Mouse (Mus musculus): Measurements from ENCODE around the gene Vav2.

Gene Vav2

GRCm38 (mm10) chr2:27365296-27365695 is 61.5 kb downstream of the Vav2 start:
- DNase-seq (ENCODE audit: low spot score), result no peak

DNA sequence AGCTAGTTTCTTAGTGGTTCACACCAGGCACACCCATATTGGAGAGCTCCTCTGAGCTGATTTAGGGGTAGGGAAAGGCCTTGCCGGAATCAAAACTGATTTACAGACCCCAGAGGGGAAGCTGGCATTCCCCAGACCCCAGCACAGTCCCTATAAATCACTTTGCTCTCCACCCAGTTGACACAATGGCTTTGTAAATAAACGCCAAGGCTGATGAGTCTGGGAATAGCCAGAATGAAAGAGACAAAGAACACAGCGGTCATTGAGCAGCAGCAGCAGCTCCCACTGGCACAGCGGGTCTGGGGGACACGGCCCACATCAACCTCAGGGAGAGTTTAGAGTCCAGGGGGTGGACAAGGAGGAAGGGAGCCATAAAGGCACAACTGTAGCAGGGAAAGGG is 65.0 kb downstream of the Vav2 start:
- DNase-seq (ENCODE audit: low spot score), result no peak

- DNase-seq (ENCODE audit: low spot score), result no peak
Observed at GRCm38 (mm10) chr2:27358461-27358860, 68.4 kb downstream of the Vav2 start.

DNA sequence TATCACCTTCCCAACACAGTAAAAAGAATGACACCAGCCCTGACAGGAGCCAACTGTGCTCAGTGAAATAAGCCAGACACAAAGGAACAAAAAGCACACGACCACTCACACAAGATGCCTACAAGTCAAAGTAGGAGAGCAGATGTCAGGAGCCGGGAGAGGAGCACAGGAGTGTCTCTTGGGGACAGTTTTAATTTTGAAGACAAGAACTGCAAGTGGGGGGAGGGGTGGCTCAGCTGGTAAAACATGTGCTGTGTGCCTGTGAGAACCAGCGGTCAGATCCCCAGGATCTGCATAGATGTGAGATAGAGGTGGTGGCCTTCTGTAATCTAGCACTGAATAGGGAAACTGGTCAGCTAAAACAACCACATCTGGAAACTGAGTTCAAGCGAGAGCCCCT is 71.1 kb downstream of the Vav2 start:
- no peak for DNase-seq (ENCODE audit: low spot score)

GRCm38 (mm10) chr2:27354610-27355211 is 72.1 kb downstream of the Vav2 start:
- no peak for DNase-seq (ENCODE audit: low spot score)

DNA sequence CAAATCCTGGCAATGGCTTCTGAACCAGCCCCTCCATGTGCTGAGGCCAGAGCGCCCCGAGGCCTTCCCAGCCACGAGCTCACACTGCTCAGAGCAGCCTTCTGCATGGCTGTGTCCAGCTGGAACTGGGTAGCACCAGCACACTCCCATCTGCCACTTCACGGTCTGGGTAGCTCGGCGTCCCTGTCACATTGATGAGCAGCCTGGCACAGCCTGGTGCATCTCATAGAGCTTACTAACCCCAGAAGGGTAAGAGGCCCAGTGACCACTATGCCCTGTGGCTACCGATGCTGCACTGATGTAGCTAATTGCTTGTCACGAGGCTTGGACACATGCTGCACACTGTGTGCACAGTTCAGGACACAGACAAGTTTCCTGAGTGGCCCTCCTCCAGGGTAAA is 74.1 kb downstream of the Vav2 start:
- no peak for DNase-seq (ENCODE audit: low spot score)

DNA sequence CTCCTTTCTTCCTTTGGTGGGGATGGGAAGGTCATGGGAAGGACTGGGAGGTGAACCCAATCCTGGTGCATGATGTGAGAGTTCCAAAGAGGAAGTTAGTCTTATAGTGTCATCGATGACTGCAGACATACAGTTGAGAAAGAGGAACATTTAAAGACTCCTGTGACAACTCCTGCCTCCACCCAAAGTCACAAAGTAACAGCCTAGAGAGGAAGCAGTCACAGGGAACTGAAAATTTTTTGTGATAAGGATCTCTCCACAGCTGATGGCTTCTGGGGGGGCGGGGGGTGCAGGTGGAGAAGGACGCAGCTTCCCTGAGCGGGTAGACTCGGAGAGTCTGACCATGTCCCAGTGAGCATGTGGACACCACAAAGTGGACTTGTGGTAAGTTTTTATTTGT is 76.5 kb downstream of the Vav2 start:
- no peak for DNase-seq (ENCODE audit: low spot score)

DNA sequence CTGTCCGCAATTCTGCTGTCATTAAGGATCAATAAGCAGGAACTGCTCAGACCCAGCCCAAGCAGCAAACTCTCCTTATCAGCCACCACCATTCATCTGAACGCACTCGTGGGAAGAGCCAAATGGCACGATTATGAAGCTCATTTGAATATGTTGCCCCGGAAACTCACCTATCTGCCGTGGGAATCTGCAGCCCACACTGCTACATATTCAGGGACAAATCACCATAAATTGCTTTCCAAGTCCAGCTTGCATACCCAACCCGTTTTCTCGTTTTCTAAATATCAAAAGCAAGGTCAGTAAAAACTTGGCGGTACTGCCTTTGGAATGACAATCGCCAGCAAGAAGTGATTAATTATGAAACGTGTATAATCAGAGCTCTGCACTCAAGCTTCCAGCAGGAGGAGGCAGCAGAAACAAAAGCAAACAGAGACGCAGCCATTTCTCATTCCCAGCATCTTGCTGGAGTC is 82.8 kb downstream of the Vav2 start:
- DNase-seq (ENCODE audit: low spot score), result no peak

DNA sequence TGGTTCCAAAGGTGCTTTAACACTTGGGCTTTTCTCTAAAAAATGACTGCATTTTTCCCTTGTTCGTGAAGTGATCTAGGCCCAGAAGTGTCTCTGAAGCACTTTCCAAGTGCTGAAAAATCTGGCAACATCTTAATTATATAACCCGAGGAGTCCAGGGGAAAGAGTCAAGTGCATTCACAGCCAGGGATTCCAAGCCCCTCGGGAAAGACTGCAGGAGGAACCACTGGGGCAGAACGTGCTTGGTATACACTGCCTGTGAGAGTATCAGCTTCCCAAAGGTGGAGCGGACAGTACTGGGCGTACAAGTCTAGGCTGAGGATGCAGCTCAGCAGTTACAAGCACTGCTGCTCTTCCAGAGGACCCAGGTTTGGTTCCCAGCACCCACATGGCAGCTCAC is 86.2 kb downstream of the Vav2 start:
- no peak for DNase-seq (ENCODE audit: low spot score)

GRCm38 (mm10) chr2:27339051-27339450 is 87.8 kb downstream of the Vav2 start:
- no peak for DNase-seq (ENCODE audit: low spot score)

DNA sequence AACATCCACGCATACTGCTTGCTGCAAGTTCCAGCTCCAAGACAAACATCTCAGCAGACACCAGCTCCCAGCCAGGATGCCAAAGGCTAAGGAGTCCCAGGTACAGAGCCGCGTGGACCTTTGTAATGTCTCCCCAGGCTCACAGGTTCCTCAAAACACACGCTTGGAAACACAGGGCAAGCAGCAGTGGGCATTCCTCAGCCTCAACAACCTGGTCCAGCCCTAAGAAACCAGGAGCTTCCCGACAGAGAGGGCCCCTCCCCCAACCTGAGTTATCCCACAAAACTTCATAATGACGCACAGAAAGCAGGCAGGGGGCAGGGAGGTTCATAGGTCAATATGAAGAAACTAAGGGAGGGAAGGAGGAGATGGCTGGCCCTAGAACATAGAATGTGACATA is 89.6 kb downstream of the Vav2 start:
- DNase-seq (ENCODE audit: low spot score), result no peak

DNA sequence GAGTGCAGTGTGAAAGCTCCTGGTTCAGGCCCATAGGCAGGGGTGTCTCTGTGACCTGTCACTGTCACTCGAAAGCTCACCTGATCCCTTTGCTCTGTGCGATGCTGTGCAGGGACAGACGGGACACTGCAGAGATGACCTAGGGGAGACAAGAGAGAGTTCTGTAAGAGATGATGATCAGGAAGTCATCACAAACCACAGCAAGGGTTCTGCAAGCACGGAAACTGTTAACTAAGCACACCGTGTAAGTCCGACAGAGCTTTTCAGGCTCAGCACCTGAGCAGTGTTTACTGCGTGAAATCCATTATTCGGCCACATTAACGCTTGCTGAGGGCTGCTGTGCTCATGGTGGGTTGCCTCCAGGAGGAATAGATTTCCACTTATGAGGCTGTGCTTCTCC is 90.2 kb downstream of the Vav2 start:
- DNase-seq (ENCODE audit: low spot score), result no peak

DNA sequence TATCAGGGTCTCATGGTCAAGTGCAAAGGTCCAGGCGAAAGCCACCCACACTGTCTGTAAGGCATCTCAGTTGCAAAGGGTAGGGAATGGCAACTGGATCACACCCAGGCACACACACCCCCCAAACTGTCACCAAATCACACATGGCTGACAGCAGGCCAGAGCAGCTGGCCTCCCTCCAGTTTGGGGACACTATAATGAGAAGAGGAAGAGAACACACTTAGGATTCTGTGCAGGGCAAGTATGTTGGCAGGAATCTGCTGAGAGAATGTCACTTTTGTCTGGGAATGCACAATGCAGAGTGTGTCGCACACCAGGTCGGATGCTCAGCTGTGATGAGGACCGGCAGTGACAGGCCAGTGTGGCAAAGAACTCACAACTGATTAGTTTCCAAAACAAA is 92.0 kb downstream of the Vav2 start:
- no peak for DNase-seq (ENCODE audit: low spot score)

DNA sequence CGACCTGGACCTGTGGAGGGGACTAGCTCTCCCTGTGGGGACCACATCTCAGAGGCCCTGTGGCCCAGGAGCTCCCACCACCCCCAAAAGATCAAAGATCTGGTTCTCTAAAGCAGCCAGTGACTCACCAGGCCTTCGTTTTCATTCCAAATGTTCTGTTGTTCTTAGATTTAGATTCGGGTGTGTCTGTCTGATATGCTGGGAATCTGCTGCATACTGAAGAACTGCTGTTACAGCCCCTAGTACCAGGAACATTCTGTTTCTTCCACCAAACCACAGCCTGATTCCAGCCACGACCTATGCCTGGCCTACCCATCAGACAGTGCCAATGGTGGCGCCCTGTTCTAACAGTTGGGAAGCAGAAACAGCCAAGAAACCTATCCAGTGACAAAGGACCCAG is 95.3 kb downstream of the Vav2 start:
- DNase-seq (ENCODE audit: low spot score), result no peak

GRCm38 (mm10) chr2:27330446-27330845 is 96.4 kb downstream of the Vav2 start:
- no peak for DNase-seq (ENCODE audit: low spot score)

- no peak for DNase-seq (ENCODE audit: low spot score)
Observed at GRCm38 (mm10) chr2:27329386-27330060, 97.3 kb downstream of the Vav2 start.

DNA sequence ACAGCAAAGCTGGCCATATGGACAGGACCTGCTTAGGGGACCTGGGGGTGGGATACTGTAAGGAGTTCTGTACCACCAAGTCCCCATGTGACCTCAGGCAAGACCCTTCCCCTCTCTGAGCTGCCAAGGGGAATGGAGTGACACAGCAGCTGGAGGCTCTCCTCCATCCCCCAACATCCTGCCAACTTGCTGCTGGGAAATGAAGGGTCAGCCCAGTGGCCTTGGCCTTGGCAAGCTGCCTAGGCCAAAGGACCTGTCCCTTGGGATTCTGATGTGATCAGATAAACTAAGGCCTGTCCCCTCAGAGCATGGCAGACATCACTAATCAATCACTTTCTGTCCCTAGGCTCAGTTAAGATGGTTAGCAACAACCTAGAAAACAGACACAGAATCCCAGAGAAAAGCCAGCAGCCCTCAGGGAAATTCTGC is 98.2 kb downstream of the Vav2 start:
- DNase-seq (ENCODE audit: low spot score), result no peak

GRCm38 (mm10) chr2:27327886-27328285 is 98.9 kb downstream of the Vav2 start:
- no peak for DNase-seq (ENCODE audit: low spot score)

DNA sequence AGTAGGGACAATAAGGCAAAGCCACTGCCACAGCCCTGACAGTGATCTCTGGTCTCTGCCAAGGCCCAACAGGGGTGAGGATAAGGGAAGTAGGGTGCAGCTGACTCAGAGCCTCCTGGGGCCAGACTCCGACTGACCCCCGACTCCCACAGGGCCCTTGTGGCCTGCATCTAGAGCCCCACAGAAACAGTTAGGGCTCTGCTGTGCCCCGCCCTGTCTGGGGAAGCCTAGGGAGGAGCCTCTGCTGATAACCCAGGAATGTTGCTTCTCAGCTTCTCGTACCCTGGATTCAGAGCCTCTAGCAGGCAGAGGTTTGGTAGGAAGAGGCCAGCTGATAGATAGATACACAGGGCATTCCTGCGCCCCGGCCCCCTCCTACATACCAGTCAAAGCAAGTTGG is 99.8 kb downstream of the Vav2 start:
- DNase-seq (ENCODE audit: low spot score), result no peak

- DNase-seq (ENCODE audit: low spot score), result no peak
Observed at GRCm38 (mm10) chr2:27326357-27326756, 100.5 kb downstream of the Vav2 start.

- no peak for DNase-seq (ENCODE audit: low spot score)
Observed at GRCm38 (mm10) chr2:27324690-27325089, 102.1 kb downstream of the Vav2 start.

GRCm38 (mm10) chr2:27321431-27321875 is 105.4 kb downstream of the Vav2 start:
- DNase-seq (ENCODE audit: low spot score), result no peak

- DNase-seq (ENCODE audit: low spot score), result no peak
Observed at GRCm38 (mm10) chr2:27320820-27321219, 106.0 kb downstream of the Vav2 start.

DNA sequence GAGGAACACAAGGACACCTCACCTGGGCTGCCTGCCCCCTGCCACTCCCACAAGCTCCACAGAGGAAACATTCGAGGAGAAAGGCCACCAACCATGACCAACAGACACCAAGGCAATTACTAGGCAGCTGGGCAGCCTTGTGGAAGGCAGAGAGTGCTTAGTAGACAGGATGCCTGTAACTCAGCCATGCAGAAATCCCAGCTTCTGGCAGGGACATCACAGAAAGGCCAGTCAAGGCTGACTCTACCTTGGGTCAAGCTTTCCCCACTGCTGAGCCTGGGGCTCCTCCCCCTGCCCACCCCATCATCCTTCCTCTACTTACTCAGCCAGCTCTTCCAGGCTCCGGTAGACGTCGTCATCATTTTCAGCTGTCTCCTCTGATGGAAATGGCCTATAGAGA is 108.2 kb downstream of the Vav2 start:
- DNase-seq (ENCODE audit: low spot score), result no peak
